Mouse (Mus musculus): ENCODE data around the gene Gm29776.

The Gm29776 gene

GRCm38 (mm10) chr14:54651556-54651955, 47.1 kb downstream of the Gm29776 start:
- in situ Hi-C loops (cut with MboI, MseI) = no loop called here

- in situ Hi-C loops (cut with MboI, MseI) = no loop called here
These were observed 47.8 kb downstream of the Gm29776 start for GRCm38 (mm10) chr14:54650621-54651454.

- in situ Hi-C loops (cut with MboI, MseI) = no loop called here
These were observed 50.7 kb downstream of the Gm29776 start for GRCm38 (mm10) chr14:54647900-54648299.

- in situ Hi-C loops (cut with MboI, MseI) = no loop called here
These were observed 51.6 kb downstream of the Gm29776 start for GRCm38 (mm10) chr14:54646898-54647636.

GRCm38 (mm10) chr14:54646455-54646854, 52.2 kb downstream of the Gm29776 start:
- in situ Hi-C loops (cut with MboI, MseI) = no loop called here

GRCm38 (mm10) chr14:54644294-54644693, 54.3 kb downstream of the Gm29776 start:
- in situ Hi-C loops (cut with MboI, MseI) = no loop called here

GRCm38 (mm10) chr14:54643011-54643410, 55.6 kb downstream of the Gm29776 start:
- in situ Hi-C loops (cut with MboI, MseI) = no loop called here
